In genomic region chr4:151339421-151339820, GRCm38 (mm10) we compare ENCODE assay signal across 11 mouse cellular contexts.
DNase-seq lines count a peak whose midpoint lies in the region; ATAC-seq and TF ChIP-seq lines count a peak whose summit lies in the region.
"Had no signal": no experiment of that assay in that cellular context is flagged by ENCODE, and none has a peak within 500 bp of the region (broad histone marks: within the 10 kb centered on the region; RNA-seq: fewer than 3 reads in every experiment).

No protein-coding gene starts in this region.

- no peaks in the 10 kb centered on the region for H3K9me3 ChIP-seq in kidney, embryonic 16.5 days (ENCODE audit: low read length)
- H3K9me3 ChIP-seq in intestine, embryonic 15.5 days = no peaks in the 10 kb centered on the region
- H3K9me3 ChIP-seq in forebrain, embryonic 16.5 days (ENCODE audit: control insufficient read depth, low read length) = no peaks in the 10 kb centered on the region
- H3K9me3 ChIP-seq: liver, embryonic 15.5 days had no signal

- no peak for TF ChIP-seq CTCF in kidney, adult 2 months (conservative IDR thresholded peaks at IDR 0.05; ENCODE audit: insufficient read depth, insufficient read length, low read depth, low read length)
- no peak for TF ChIP-seq CTCF in left cerebral cortex, adult 2 months (IDR thresholded peaks at IDR 0.05)

- 0 out of 2 replicates have a peak, but pooled peaks cover 2% of the 10 kb centered on the region for H3K4me1 ChIP-seq in kidney, adult 2 months (ENCODE audit: control insufficient read depth, insufficient read depth, low read length)
- H3K4me1 ChIP-seq in kidney, embryonic 16.5 days (ENCODE audit: insufficient read depth, low read length) = peaks cover 5% of the 10 kb centered on the region; the same call in 1 of the 2 replicates
- H3K4me1 ChIP-seq in intestine, embryonic 15.5 days (replicated peaks) = 0 out of 2 replicates have a peak, but pooled peaks cover 3% of the 10 kb centered on the region
- no peaks in the 10 kb centered on the region for H3K4me1 ChIP-seq in forebrain, embryonic 16.5 days (replicated peaks; ENCODE audit: control insufficient read depth, insufficient read depth, low read length)

- no peak overlapping the region for H3K4me3 ChIP-seq in kidney, adult 2 months (ENCODE audit: insufficient read depth, low read depth, low read length)
- H3K4me3 ChIP-seq in kidney, embryonic 16.5 days (ENCODE audit: low read length) = no peak overlapping the region
- no peak overlapping the region for H3K4me3 ChIP-seq in left cerebral cortex, adult 2 months
- H3K4me3 ChIP-seq in intestine, embryonic 15.5 days (replicated peaks) = no peak overlapping the region
- H3K4me3 ChIP-seq in forebrain, embryonic 16.5 days (replicated peaks; ENCODE audit: low read length) = no peak overlapping the region
- H3K4me3 ChIP-seq: liver, embryonic 15.5 days had no signal

- H3K36me3 ChIP-seq in kidney, adult 2 months (ENCODE audit: control insufficient read depth, insufficient read depth, low read length) = no peaks in the 10 kb centered on the region
- no peaks in the 10 kb centered on the region for H3K36me3 ChIP-seq in kidney, embryonic 16.5 days (ENCODE audit: insufficient read depth, low read length)
- no peaks in the 10 kb centered on the region for H3K36me3 ChIP-seq in intestine, embryonic 15.5 days
- no peaks in the 10 kb centered on the region for H3K36me3 ChIP-seq in forebrain, embryonic 16.5 days (ENCODE audit: control insufficient read depth, insufficient read depth)
- H3K36me3 ChIP-seq: liver, embryonic 15.5 days had no signal

- no peaks in the 10 kb centered on the region for H3K27me3 ChIP-seq in kidney, adult 2 months (replicated peaks; ENCODE audit: control insufficient read depth, insufficient read depth, low read length)
- no peaks in the 10 kb centered on the region for H3K27me3 ChIP-seq in kidney, embryonic 16.5 days (ENCODE audit: insufficient read depth, low read length)
- H3K27me3 ChIP-seq in intestine, embryonic 15.5 days (replicated peaks) = no peaks in the 10 kb centered on the region
- H3K27me3 ChIP-seq in forebrain, embryonic 16.5 days (replicated peaks; ENCODE audit: control insufficient read depth, insufficient read depth, low read length) = no peaks in the 10 kb centered on the region; the same call in 1 of the 2 replicates
- H3K27me3 ChIP-seq: liver, embryonic 15.5 days had no signal

- no peak for TF ChIP-seq POLR2A in kidney, adult 2 months (IDR thresholded peaks at IDR 0.05; ENCODE audit: low read depth, low read length)

- peak overlapping the region; percentile 24; the same call in 1 of the 2 replicates for H3K27ac ChIP-seq in kidney, adult 2 months (ENCODE audit: insufficient read depth, low read depth, low read length)
- no peak overlapping the region for H3K27ac ChIP-seq in kidney, embryonic 16.5 days (ENCODE audit: low read length)
- no peak overlapping the region for H3K27ac ChIP-seq in left cerebral cortex, adult 2 months
- no peak overlapping the region for H3K27ac ChIP-seq in intestine, embryonic 15.5 days
- no peak overlapping the region for H3K27ac ChIP-seq in forebrain, embryonic 16.5 days (ENCODE audit: low read length)
- H3K27ac ChIP-seq: liver, embryonic 15.5 days had no signal

- WGBS in kidney, adult 2 months = 44% methylated on average over 7 of the region's 7 CpGs
- WGBS in kidney, embryonic 16.5 days = 61% methylated on average over 7 of the region's 7 CpGs
- 69% methylated on average over 7 of the region's 7 CpGs for WGBS in intestine, embryonic 15.5 days
- 84% methylated on average over 7 of the region's 7 CpGs for WGBS in forebrain, embryonic 16.5 days

- no peak; the same call in 1 of the 2 replicates for ATAC-seq in kidney, embryonic 16.5 days (ENCODE audit: low FRiP score, low TSS enrichment)
- no peak; the same call in 1 of the 2 replicates for ATAC-seq in intestine, embryonic 15.5 days
- no peak for ATAC-seq in forebrain, embryonic 16.5 days

- peak; percentile 72 for DNase-seq in kidney, adult 2 months
- DNase-seq in MN1 (ENCODE audit: low spot score) = peak; percentile 88
- DNase-seq in adrenal gland, adult 18-20 months (ENCODE audit: low spot score in 2 of 2) = peak; percentile 33 to 55
- DNase-seq in left cerebral cortex, adult 2 months (ENCODE audit: extremely low spot score in 1 of 2, low spot score in 2 of 2) = peak; percentile 41 to 47
- no peak for DNase-seq in thymus, postnatal 0 days (ENCODE audit: low spot score)
- DNase-seq: embryo, embryonic 11 days; thymus, postnatal 14 days had no signal

- H3K9ac ChIP-seq in kidney, embryonic 16.5 days (replicated peaks; ENCODE audit: low read length) = no peak overlapping the region
- no peak overlapping the region for H3K9ac ChIP-seq in intestine, embryonic 15.5 days
- no peak overlapping the region for H3K9ac ChIP-seq in forebrain, embryonic 16.5 days (replicated peaks; ENCODE audit: low read depth, low read length)
- H3K9ac ChIP-seq: liver, embryonic 15.5 days had no signal

- H3K4me2 ChIP-seq in kidney, embryonic 16.5 days (replicated peaks; ENCODE audit: low read depth, low read length) = no peak overlapping the region
- H3K4me2 ChIP-seq in intestine, embryonic 15.5 days (replicated peaks) = no peak overlapping the region
- no peak overlapping the region for H3K4me2 ChIP-seq in forebrain, embryonic 16.5 days (ENCODE audit: low read length)
- H3K4me2 ChIP-seq: liver, embryonic 15.5 days had no signal

- intact Hi-C loops in left cerebral cortex, adult 2 months (cut with DNase I) = loop anchor here (2.0 to 5.0 kb wide), 4 partner anchors 71 to 303 kb away; no protein-coding TSS in a partner anchor
